Mouse (Mus musculus): ENCODE measurements around the gene Psme3. TPM values are rescaled to one million over a fixed set of nuclear protein-coding genes. Genes with fewer than 3 reads are reported as not detected.

Gene Psme3
- polyA plus RNA-seq, 2 experiments: 123 to 135 TPM

- DNase-seq (ENCODE audit: low read depth in 3 of 3, low spot score in 3 of 3): no peak
- WGBS (ENCODE audit: insufficient replicate concordance): 46% methylated on average over 7 of the region's 7 CpGs
- H3K4me3 ChIP-seq (ENCODE audit: insufficient read depth in 1 of 2, low read depth in 2 of 2, low read length in 2 of 2): no peak overlapping the region
Measured at GRCm38 (mm10) chr11:101280837-101281236, 35.2 kb upstream of the Psme3 start.

GRCm38 (mm10) chr11:101282896-101283295 is 33.1 kb upstream of the Psme3 start:
- WGBS (ENCODE audit: insufficient replicate concordance): 59% methylated on average over 5 of the region's 5 CpGs
- no peak for ATAC-seq (ENCODE audit: insufficient read depth)

More at GRCm38 (mm10) chr11:101280837-101281236, 35.2 kb upstream of the Psme3 start:
- Histone ChIP-seq H3K9me3 (ENCODE audit: control insufficient read depth, low read length) (no peaks in the 10 kb centered on the region), H3K9ac (replicated peaks) (no peak overlapping the region), H3K27me3 (ENCODE audit: control insufficient read depth, insufficient read depth, low read length) (no peaks in the 10 kb centered on the region; the same call in 1 of the 2 replicates), H3K36me3 (replicated peaks; ENCODE audit: control insufficient read depth, insufficient read depth, low read depth) (no peaks in the 10 kb centered on the region; the same call in 1 of the 2 replicates), H3K27ac (no peak overlapping the region), H3K4me1 (replicated peaks; ENCODE audit: control insufficient read depth in 2 of 2, insufficient read depth in 2 of 2, low read length in 1 of 2) (peaks cover 10 to 19% of the 10 kb centered on the region in 2 experiments), H3K4me2 (ENCODE audit: low read depth) (no peak overlapping the region)
- ATAC-seq (ENCODE audit: insufficient read depth): no peak
- no peak for TF ChIP-seq EP300 (IDR thresholded peaks at IDR 0.05; ENCODE audit: low read depth)
- no peak for TF ChIP-seq CTCF (IDR thresholded peaks at IDR 0.05; ENCODE audit: low read depth)

DNA sequence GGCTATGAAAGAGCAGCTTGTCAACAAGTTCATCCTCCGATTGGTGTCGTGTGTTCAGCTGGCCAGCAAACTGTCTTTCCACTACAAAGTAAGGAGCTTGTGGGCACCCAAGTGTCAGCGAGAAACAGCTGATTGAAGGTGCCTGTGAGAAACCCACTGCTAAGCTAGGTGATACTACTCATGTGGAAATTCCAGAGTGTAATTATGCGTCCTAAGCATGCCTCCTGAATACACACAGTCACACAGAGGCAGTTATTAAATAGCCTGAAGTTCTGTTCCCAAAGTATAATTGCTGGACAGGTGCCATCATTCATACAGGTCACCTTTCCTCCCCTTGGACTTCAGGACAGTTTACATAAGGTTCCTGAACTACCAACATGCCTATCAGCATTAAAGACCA is 32.2 kb upstream of the Psme3 start:
- Histone ChIP-seq H3K4me1 (replicated peaks; ENCODE audit: control insufficient read depth in 2 of 2, insufficient read depth in 2 of 2, low read length in 1 of 2) (peaks cover 0 to 6% of the 10 kb centered on the region in 2 experiments; a peak in 2 of 4 replicates), H3K9ac (replicated peaks) (no peak overlapping the region), H3K36me3 (replicated peaks; ENCODE audit: control insufficient read depth, insufficient read depth, low read depth) (peaks cover 11% of the 10 kb centered on the region), H3K4me2 (ENCODE audit: low read depth) (no peak overlapping the region), H3K27me3 (ENCODE audit: control insufficient read depth, insufficient read depth, low read length) (no peaks in the 10 kb centered on the region; the same call in 1 of the 2 replicates), H3K9me3 (ENCODE audit: control insufficient read depth, low read length) (no peaks in the 10 kb centered on the region), H3K27ac (no peak overlapping the region), H3K4me3 (ENCODE audit: insufficient read depth in 1 of 2, low read depth in 2 of 2, low read length in 2 of 2) (no peak overlapping the region)
- DNase-seq (ENCODE audit: low read depth in 3 of 3, low spot score in 3 of 3) (no peak), ATAC-seq (ENCODE audit: insufficient read depth) (no peak)
- no peak for TF ChIP-seq EP300 (IDR thresholded peaks at IDR 0.05; ENCODE audit: low read depth)
- TF ChIP-seq CTCF (IDR thresholded peaks at IDR 0.05; ENCODE audit: low read depth): no peak
- WGBS (ENCODE audit: insufficient replicate concordance): 69% methylated on average over 4 of the region's 4 CpGs

More at GRCm38 (mm10) chr11:101282896-101283295, 33.1 kb upstream of the Psme3 start:
- Histone ChIP-seq H3K4me1 (replicated peaks; ENCODE audit: control insufficient read depth in 2 of 2, insufficient read depth in 2 of 2, low read length in 1 of 2) (peaks cover 2 to 10% of the 10 kb centered on the region in 2 experiments), H3K27me3 (ENCODE audit: control insufficient read depth, insufficient read depth, low read length) (no peaks in the 10 kb centered on the region; the same call in 1 of the 2 replicates), H3K27ac (no peak overlapping the region), H3K4me3 (ENCODE audit: insufficient read depth in 1 of 2, low read depth in 2 of 2, low read length in 2 of 2) (no peak overlapping the region), H3K4me2 (ENCODE audit: low read depth) (no peak overlapping the region), H3K9ac (replicated peaks) (no peak overlapping the region), H3K9me3 (ENCODE audit: control insufficient read depth, low read length) (no peaks in the 10 kb centered on the region), H3K36me3 (replicated peaks; ENCODE audit: control insufficient read depth, insufficient read depth, low read depth) (peaks cover 7% of the 10 kb centered on the region)
- TF ChIP-seq CTCF (IDR thresholded peaks at IDR 0.05; ENCODE audit: low read depth): no peak
- TF ChIP-seq EP300 (IDR thresholded peaks at IDR 0.05; ENCODE audit: low read depth): no peak
- no peak for DNase-seq (ENCODE audit: low read depth in 3 of 3, low spot score in 3 of 3)

GRCm38 (mm10) chr11:101287306-101287705 is 28.7 kb upstream of the Psme3 start:
- no peak for ATAC-seq (ENCODE audit: insufficient read depth)
- Histone ChIP-seq H3K27ac (no peak overlapping the region), H3K9me3 (ENCODE audit: control insufficient read depth, low read length) (no peaks in the 10 kb centered on the region), H3K36me3 (replicated peaks; ENCODE audit: control insufficient read depth, insufficient read depth, low read depth) (peaks cover 46% of the 10 kb centered on the region), H3K4me2 (ENCODE audit: low read depth) (no peak overlapping the region), H3K27me3 (ENCODE audit: control insufficient read depth, insufficient read depth, low read length) (no peaks in the 10 kb centered on the region), H3K9ac (replicated peaks) (no peak overlapping the region), H3K4me1 (replicated peaks; ENCODE audit: control insufficient read depth in 2 of 2, insufficient read depth in 2 of 2, low read length in 1 of 2) (no peaks in the 10 kb centered on the region), H3K4me3 (ENCODE audit: insufficient read depth in 1 of 2, low read depth in 2 of 2, low read length in 2 of 2) (no peak overlapping the region)
- peak in 1 of 3 experiments; percentile 25 for DNase-seq (ENCODE audit: low read depth in 3 of 3, low spot score in 3 of 3)
- TF ChIP-seq EP300 (IDR thresholded peaks at IDR 0.05; ENCODE audit: low read depth) (no peak), CTCF (IDR thresholded peaks at IDR 0.05; ENCODE audit: low read depth) (no peak)
- 69% methylated on average over 9 of the region's 9 CpGs for WGBS (ENCODE audit: insufficient replicate concordance)

DNA sequence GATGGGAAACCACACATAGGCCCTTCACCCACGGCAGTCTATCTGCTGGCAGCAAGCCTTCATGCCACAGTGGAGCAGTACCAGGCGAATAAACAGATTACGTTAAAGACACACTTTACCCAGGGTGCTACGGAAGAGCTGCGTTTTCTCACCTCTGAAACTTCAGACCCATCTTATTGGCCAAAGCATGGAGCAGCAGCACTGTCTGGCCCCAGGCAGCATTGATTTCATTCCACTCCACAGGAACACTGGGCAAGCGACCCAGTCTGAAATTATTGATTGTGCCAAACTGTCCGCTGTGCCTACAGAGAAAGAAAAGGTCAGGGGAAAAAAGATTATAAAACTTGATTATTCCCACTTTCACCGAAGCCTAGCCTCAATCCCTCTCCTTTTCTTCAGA is 24.8 kb upstream of the Psme3 start:
- Histone ChIP-seq H3K27ac (no peak overlapping the region), H3K36me3 (replicated peaks; ENCODE audit: control insufficient read depth, insufficient read depth, low read depth) (peaks cover 79% of the 10 kb centered on the region), H3K9me3 (ENCODE audit: control insufficient read depth, low read length) (no peaks in the 10 kb centered on the region), H3K27me3 (ENCODE audit: control insufficient read depth, insufficient read depth, low read length) (no peaks in the 10 kb centered on the region), H3K4me1 (replicated peaks; ENCODE audit: control insufficient read depth in 2 of 2, insufficient read depth in 2 of 2, low read length in 1 of 2) (no peaks in the 10 kb centered on the region), H3K4me3 (ENCODE audit: insufficient read depth in 1 of 2, low read depth in 2 of 2, low read length in 2 of 2) (no peak overlapping the region), H3K4me2 (ENCODE audit: low read depth) (no peak overlapping the region), H3K9ac (replicated peaks) (no peak overlapping the region)
- no peak for ATAC-seq (ENCODE audit: insufficient read depth)
- TF ChIP-seq EP300 (IDR thresholded peaks at IDR 0.05; ENCODE audit: low read depth) (no peak), CTCF (IDR thresholded peaks at IDR 0.05; ENCODE audit: low read depth) (no peak)
- no peak for DNase-seq (ENCODE audit: low read depth in 3 of 3, low spot score in 3 of 3)
- 83% methylated on average over 8 of the region's 8 CpGs for WGBS (ENCODE audit: insufficient replicate concordance)

Data from liver, embryonic 14.5 days (tissue).